Mouse (Mus musculus) liver, adult 2 months (tissue): ENCODE results near the gene Cacnb4.

Experiments used
- CTCF ChIP-seq: fragments of 200-500 bp; IDR thresholded peaks from 2 replicates; pipeline ENCODE4 v1.5.1; 2011; ENCODE audit warnings: low read depth, low read length, control low read depth
- POLR2A ChIP-seq: fragments of 200-500 bp; IDR thresholded peaks from 2 replicates; pipeline ENCODE4 v1.6.1; 2011; ENCODE audit warnings: low read length, control low read depth; ENCODE audit not compliant: insufficient read depth; ENCODE audit errors: extremely low read depth

GRCm38 (mm10) chr2:52537645-52538044, 139.0 kb downstream of the Cacnb4 start:
- TF ChIP-seq POLR2A (no peak), CTCF (no peak)
